Comparison of ENCODE assay signal across 9 mouse cellular contexts in genomic region chr11:115160883-115161577, GRCm38 (mm10). TPM values are rescaled to one million over a fixed set of nuclear protein-coding genes. Genes with fewer than 3 reads are reported as not detected.
A peak's percentile ranks its signal among the peaks of the same experiment; 100 is the strongest.
DNase-seq lines count a peak whose midpoint lies in the region; ATAC-seq and TF ChIP-seq lines count a peak whose summit lies in the region.
"Had no signal": no experiment of that assay in that cellular context is flagged by ENCODE, and none has a peak within 500 bp of the region (broad histone marks: within the 10 kb centered on the region; RNA-seq: fewer than 3 reads in every experiment).

No protein-coding gene starts in this region.

- H3K79me2 ChIP-seq in C2C12 (ENCODE audit: control insufficient read depth, insufficient read depth): no peaks in the 10 kb centered on the region

- H3K9ac ChIP-seq in heart, embryonic 11.5 days (ENCODE audit: low read depth, low read length): no peak overlapping the region
- H3K9ac ChIP-seq: limb, embryonic 13.5 days had no signal

- no peaks in the 10 kb centered on the region for H3K9me3 ChIP-seq in heart, embryonic 11.5 days (replicated peaks; ENCODE audit: control insufficient read depth, low read length)
- H3K9me3 ChIP-seq: limb, embryonic 13.5 days had no signal

- no peak for ATAC-seq in heart, embryonic 11.5 days (replicated peaks; ENCODE audit: insufficient number of reproducible peaks, low FRiP score, low TSS enrichment)
- ATAC-seq in erythroblast, adult 5-6 weeks (replicated peaks; ENCODE audit: low FRiP score, poor library complexity, severe bottlenecking): 0 out of 2 replicates have a peak, but pooled peaks have one; percentile 33

- DNase-seq in heart, adult 8-10 months (ENCODE audit: low spot score): peak; percentile 79
- DNase-seq in adrenal gland, postnatal 36 days: peak; percentile 83 to 91
- peak; percentile 49 to 87 for DNase-seq in layer of hippocampus, postnatal 25 days (ENCODE audit: extremely low spot score in 1 of 2, low spot score in 1 of 2)
- peak; percentile 87 for DNase-seq in naive thymus-derived CD4-positive, alpha-beta T cell, adult 2 months (ENCODE audit: low read depth)
- DNase-seq in thymus, postnatal 36 days: peak; percentile 89 to 90

- no peak overlapping the region for H3K4me3 ChIP-seq in heart, embryonic 11.5 days (ENCODE audit: low read depth, low read length)
- no peak overlapping the region for H3K4me3 ChIP-seq in C2C12 (ENCODE audit: insufficient read depth, poor library complexity, severe bottlenecking)
- H3K4me3 ChIP-seq: limb, embryonic 13.5 days had no signal

- H3K4me1 ChIP-seq in heart, embryonic 11.5 days (ENCODE audit: control insufficient read depth, insufficient read depth, low read length): peaks cover 31% of the 10 kb centered on the region

- H3K79me3 ChIP-seq in C2C12 (ENCODE audit: low read depth): no peaks in the 10 kb centered on the region

- H3K4me2 ChIP-seq in heart, embryonic 11.5 days: no peak overlapping the region
- H3K4me2 ChIP-seq: limb, embryonic 13.5 days had no signal

- no peaks in the 10 kb centered on the region for H3K36me3 ChIP-seq in heart, embryonic 11.5 days (ENCODE audit: control insufficient read depth, insufficient read depth, low read length)
- no peaks in the 10 kb centered on the region for H3K36me3 ChIP-seq in C2C12 (ENCODE audit: control insufficient read depth, insufficient read depth)
- H3K36me3 ChIP-seq: limb, embryonic 13.5 days had no signal

- peaks cover 6% of the 10 kb centered on the region; the same call in 1 of the 2 replicates for H3K27me3 ChIP-seq in heart, embryonic 11.5 days (ENCODE audit: control insufficient read depth, insufficient read depth, low read length)
- peaks cover 5% of the 10 kb centered on the region for H3K27me3 ChIP-seq in C2C12 (ENCODE audit: control insufficient read depth, insufficient read depth, insufficient read length)

- H3K27ac ChIP-seq in heart, embryonic 11.5 days (ENCODE audit: low read depth, low read length): no peak overlapping the region
- H3K27ac ChIP-seq: limb, embryonic 13.5 days had no signal

- TF ChIP-seq CTCF in C2C12 (IDR thresholded peaks at IDR 0.05; ENCODE audit: control insufficient read depth, insufficient read depth, insufficient read length): peak; percentile 82

- 29% methylated on average over 10 of the region's 10 CpGs for WGBS in heart, embryonic 11.5 days (ENCODE audit: insufficient replicate concordance)

- no peak overlapping the region for H3ac ChIP-seq in C2C12 (ENCODE audit: control insufficient read depth, insufficient read length, low read depth)

TF ChIP-seq in C2C12, 6 proteins besides CTCF, POLR2A, EP300 and RAD21:
- TF ChIP-seq CEBPB (IDR thresholded peaks at IDR 0.05; ENCODE audit: low read depth) (no peak), MYOG (IDR thresholded peaks at IDR 0.05; ENCODE audit: control insufficient read depth, extremely low read depth, insufficient read length) (no peak), USF1 (IDR thresholded peaks at IDR 0.05; ENCODE audit: low read depth) (no peak), MAX (IDR thresholded peaks at IDR 0.05) (no peak), FOSL1 (IDR thresholded peaks at IDR 0.05; ENCODE audit: insufficient read depth, low read length, poor library complexity, severe bottlenecking) (no peak), MYOD1 (IDR thresholded peaks at IDR 0.05; ENCODE audit: control insufficient read depth, insufficient read length, low read depth) (no peak)

RNA-seq across cellular contexts. Expression of gene Slc9a3r1, which starts 2.1 kb away (rescaled TPM):
- 1 to 10 TPM; 7.3 to 8.5 (median 8.5) TPM for total RNA-seq in heart, adult 8-10 months (2022)
- polyA plus RNA-seq in heart, embryonic 11.5 days (2014; fragmentation: Nextera tagmentation; extraction: Ambion mirVana): 26.4 and 31.1 TPM in 2 replicates
- 19.1 TPM for polyA plus RNA-seq in C2C12 (2012; fragmentation: generic; extraction: Trizol)
- 10 to 100 TPM; 18.1 to 20.3 TPM for total RNA-seq in adrenal gland, postnatal 36 days (2021)
- 22.2 and 22.5 TPM in 2 replicates for total RNA-seq in erythroblast, adult 5-6 weeks (2015; ENCODE audit: low replicate concordance)
- total RNA-seq in erythroblast, adult 5-6 weeks (2017; ENCODE audit: low replicate concordance): 17.7 and 19.1 TPM in 2 replicates
- 10 to 100 TPM; 74.8 to 76.3 TPM for total RNA-seq in layer of hippocampus, postnatal 25 days (2021)

RNA-seq across cellular contexts. Expression of gene Tmem104, which starts 26.3 kb away (rescaled TPM):
- 10 to 100 TPM in 1 of 4 experiments, 1 to 10 TPM in 3; 8.7 to 10.9 (median 9.1) TPM for total RNA-seq in heart, adult 8-10 months (2022)
- 7.5 and 8.2 TPM in 2 replicates for polyA plus RNA-seq in heart, embryonic 11.5 days (2014; fragmentation: Nextera tagmentation; extraction: Ambion mirVana)
- 6.6 TPM for polyA plus RNA-seq in C2C12 (2012; fragmentation: generic; extraction: Trizol)
- 10 to 100 TPM; 19.9 to 23.2 TPM for total RNA-seq in adrenal gland, postnatal 36 days (2021)
- total RNA-seq in erythroblast, adult 5-6 weeks (2015; ENCODE audit: low replicate concordance): 4.6 and 5.2 TPM in 2 replicates
- total RNA-seq in erythroblast, adult 5-6 weeks (2017; ENCODE audit: low replicate concordance): 0.85 and 1.5 TPM in 2 replicates
- 10 to 100 TPM; 19.0 to 19.4 TPM for total RNA-seq in layer of hippocampus, postnatal 25 days (2021)

RNA-seq across cellular contexts. Expression of gene Nat9, which starts 26.6 kb away (rescaled TPM):
- 10 to 100 TPM; 25.0 to 34.9 (median 25.9) TPM for total RNA-seq in heart, adult 8-10 months (2022)
- polyA plus RNA-seq in heart, embryonic 11.5 days (2014; fragmentation: Nextera tagmentation; extraction: Ambion mirVana): 13.7 and 15.7 TPM in 2 replicates
- polyA plus RNA-seq in C2C12 (2012; fragmentation: generic; extraction: Trizol): 9.1 TPM
- total RNA-seq in adrenal gland, postnatal 36 days (2021): 10 to 100 TPM; 26.7 to 29.4 TPM
- total RNA-seq in erythroblast, adult 5-6 weeks (2015; ENCODE audit: low replicate concordance): 3.1 and 8.8 TPM in 2 replicates
- 8.8 and 10.5 TPM in 2 replicates for total RNA-seq in erythroblast, adult 5-6 weeks (2017; ENCODE audit: low replicate concordance)
- total RNA-seq in layer of hippocampus, postnatal 25 days (2021): 10 to 100 TPM; 16.6 to 21.3 TPM

RNA-seq across cellular contexts. Expression of gene Cd300lf, which starts 27.2 kb away (rescaled TPM):
- total RNA-seq in heart, adult 8-10 months (2022): under 1 TPM in 3 of 4 experiments, not detected in 1; 0.13 to 0.89 (median 0.22) TPM
- polyA plus RNA-seq in heart, embryonic 11.5 days (2014; fragmentation: Nextera tagmentation; extraction: Ambion mirVana): 0.19 and 0.20 TPM in 2 replicates
- not detected for polyA plus RNA-seq in C2C12 (2012; fragmentation: generic; extraction: Trizol)
- 1 to 10 TPM in 1 of 2 experiments, under 1 TPM in 1; 0.69 to 1.0 TPM for total RNA-seq in adrenal gland, postnatal 36 days (2021)
- 6.3 and 17.3 TPM in 2 replicates for total RNA-seq in erythroblast, adult 5-6 weeks (2015; ENCODE audit: low replicate concordance)
- total RNA-seq in erythroblast, adult 5-6 weeks (2017; ENCODE audit: low replicate concordance): 11.3 and 13.7 TPM in 2 replicates
- total RNA-seq in layer of hippocampus, postnatal 25 days (2021): under 1 TPM; 0.35 to 0.39 TPM
